Mouse (Mus musculus) limb, embryonic 10.5 days (tissue): ENCODE measurements at regions not wholly inside any gene's neighbourhood (a gene's known extent, or its start where the extent isn't known, plus 50 kb on each side); places are given as distances from the start of the nearest gene placed in this dataset.

Experiments
- DNase-seq: peaks from one replicate; pipeline ENCODE4 v3.0.0-alpha.2; 2017; ENCODE audit warnings: low spot score
- H3K27ac ChIP-seq: fragments of 300-500 bp; sonication (generic); 2 replicates; pipeline ENCODE4 v1.5.1; 2016; ENCODE audit warnings: mild to moderate bottlenecking
- H3K27me3 ChIP-seq: fragments of 300-500 bp; sonication (generic); 2 replicates; pipeline ENCODE4 v1.6.1; 2016; ENCODE audit warnings: low read depth, mild to moderate bottlenecking; ENCODE audit not compliant: poor library complexity, severe bottlenecking
- H3K36me3 ChIP-seq: fragments of 300-500 bp; sonication (generic); 2 replicates; pipeline ENCODE4 v1.6.1; 2016; ENCODE audit warnings: mild to moderate bottlenecking, moderate library complexity
- H3K4me1 ChIP-seq: fragments of 300-500 bp; sonication (generic); 2 replicates; pipeline ENCODE4 v1.6.1; 2016
- H3K4me3 ChIP-seq: fragments of 300-500 bp; sonication (generic); 2 replicates; pipeline ENCODE4 v1.5.1; 2016; ENCODE audit warnings: mild to moderate bottlenecking, moderate library complexity
- H3K9me3 ChIP-seq: fragments of 300-500 bp; sonication (generic); replicated peaks from 2 replicates; pipeline ENCODE4 v1.6.1; 2016; ENCODE audit warnings: mild to moderate bottlenecking
- WGBS: fragments of 180-500 bp; shearing (Covaris S2); methylation state at CpG from one replicate; pipeline ENCODE4 v1.1.7; 2016; 5-methylcytosine and 5-hydroxymethylcytosine counted together

- 19% methylated on average over 3 of the region's 3 CpGs for WGBS
- no peaks in the 10 kb centered on the region for H3K27me3 ChIP-seq
- peak; percentile 38 for DNase-seq
- H3K27ac ChIP-seq = no peak overlapping the region
- no peaks in the 10 kb centered on the region for H3K36me3 ChIP-seq
- H3K9me3 ChIP-seq = no peaks in the 10 kb centered on the region
- no peak overlapping the region for H3K4me3 ChIP-seq
- peaks cover 6% of the 10 kb centered on the region; the same call in 1 of the 2 replicates for H3K4me1 ChIP-seq
Measured at GRCm38 (mm10) chr7:93795210-93795609, 715.5 kb downstream of the Fam181b start.

- DNase-seq = no peak
- H3K27me3 ChIP-seq = no peaks in the 10 kb centered on the region
- H3K36me3 ChIP-seq = no peaks in the 10 kb centered on the region
- no peaks in the 10 kb centered on the region for H3K4me1 ChIP-seq
- WGBS = 86% methylated on average over 3 of the region's 3 CpGs
- H3K27ac ChIP-seq = no peak overlapping the region
- H3K9me3 ChIP-seq = no peaks in the 10 kb centered on the region
- no peak overlapping the region for H3K4me3 ChIP-seq
Measured at GRCm38 (mm10) chr7:93835697-93836096, 756.0 kb downstream of the Fam181b start.

GRCm38 (mm10) chr7:93836169-93836568 is 756.5 kb downstream of the Fam181b start:
- H3K9me3 ChIP-seq = no peaks in the 10 kb centered on the region
- no peak overlapping the region for H3K4me3 ChIP-seq
- no peaks in the 10 kb centered on the region for H3K36me3 ChIP-seq
- no peaks in the 10 kb centered on the region for H3K27me3 ChIP-seq
- 60% methylated on average over 2 of the region's 2 CpGs for WGBS
- no peak for DNase-seq
- no peaks in the 10 kb centered on the region for H3K4me1 ChIP-seq
- H3K27ac ChIP-seq = no peak overlapping the region

- Histone ChIP-seq H3K9me3 (no peaks in the 10 kb centered on the region), H3K36me3 (no peaks in the 10 kb centered on the region), H3K4me3 (no peak overlapping the region), H3K4me1 (no peaks in the 10 kb centered on the region), H3K27me3 (no peaks in the 10 kb centered on the region), H3K27ac (no peak overlapping the region)
- DNase-seq = no peak
- 85% methylated on average over 6 of the region's 6 CpGs for WGBS
Measured at GRCm38 (mm10) chr7:93855025-93855424, 775.4 kb downstream of the Fam181b start.

GRCm38 (mm10) chr7:93893701-93894100 is 814.0 kb downstream of the Fam181b start:
- Histone ChIP-seq H3K36me3 (no peaks in the 10 kb centered on the region), H3K27me3 (no peaks in the 10 kb centered on the region), H3K4me1 (no peaks in the 10 kb centered on the region), H3K27ac (no peak overlapping the region), H3K9me3 (no peaks in the 10 kb centered on the region), H3K4me3 (no peak overlapping the region)
- no peak for DNase-seq
- WGBS = 95% methylated on average over 1 of the region's 1 CpGs

GRCm38 (mm10) chr7:93896921-93897320 is 817.3 kb downstream of the Fam181b start:
- Histone ChIP-seq H3K4me1 (no peaks in the 10 kb centered on the region), H3K4me3 (no peak overlapping the region), H3K36me3 (no peaks in the 10 kb centered on the region), H3K27me3 (no peaks in the 10 kb centered on the region), H3K9me3 (no peaks in the 10 kb centered on the region), H3K27ac (no peak overlapping the region)
- no peak for DNase-seq

- no peak for DNase-seq
- Histone ChIP-seq H3K4me3 (no peak overlapping the region), H3K4me1 (no peaks in the 10 kb centered on the region), H3K36me3 (no peaks in the 10 kb centered on the region), H3K27me3 (no peaks in the 10 kb centered on the region), H3K27ac (no peak overlapping the region), H3K9me3 (no peaks in the 10 kb centered on the region)
- WGBS = 85% methylated on average over 2 of the region's 2 CpGs
Measured at GRCm38 (mm10) chr7:93902770-93903169, 823.1 kb downstream of the Fam181b start.

GRCm38 (mm10) chr7:93936925-93937324 is 857.3 kb downstream of the Fam181b start:
- Histone ChIP-seq H3K27ac (no peak overlapping the region), H3K4me3 (no peak overlapping the region), H3K36me3 (no peaks in the 10 kb centered on the region), H3K4me1 (no peaks in the 10 kb centered on the region), H3K9me3 (no peaks in the 10 kb centered on the region), H3K27me3 (no peaks in the 10 kb centered on the region)
- whole genome bisulfite sequencing = 85% methylated on average over 3 of the region's 3 CpGs
- no peak for DNase-seq

GRCm38 (mm10) chr7:93982103-93982502 is 902.4 kb downstream of the Fam181b start:
- DNase-seq = no peak
- Histone ChIP-seq H3K4me1 (no peaks in the 10 kb centered on the region), H3K9me3 (no peaks in the 10 kb centered on the region), H3K27me3 (no peaks in the 10 kb centered on the region), H3K27ac (no peak overlapping the region), H3K36me3 (no peaks in the 10 kb centered on the region), H3K4me3 (no peak overlapping the region)
- 75% methylated on average over 3 of the region's 3 CpGs for WGBS

GRCm38 (mm10) chr7:94002780-94003179 is 923.1 kb downstream of the Fam181b start:
- no peak for DNase-seq
- Histone ChIP-seq H3K9me3 (no peaks in the 10 kb centered on the region), H3K27me3 (no peaks in the 10 kb centered on the region), H3K36me3 (no peaks in the 10 kb centered on the region), H3K4me3 (no peak overlapping the region), H3K4me1 (no peaks in the 10 kb centered on the region), H3K27ac (no peak overlapping the region)
- WGBS = 85% methylated on average over 1 of the region's 1 CpGs

GRCm38 (mm10) chr7:94042466-94043030 is 962.9 kb downstream of the Fam181b start:
- Histone ChIP-seq H3K9me3 (no peaks in the 10 kb centered on the region), H3K27me3 (no peaks in the 10 kb centered on the region), H3K36me3 (no peaks in the 10 kb centered on the region), H3K4me3 (no peak overlapping the region), H3K27ac (no peak overlapping the region), H3K4me1 (peaks cover 3% of the 10 kb centered on the region)
- DNase-seq = peak; percentile 33
- 25% methylated on average over 11 of the region's 11 CpGs for WGBS

GRCm38 (mm10) chr7:94045428-94045827 is 965.8 kb downstream of the Fam181b start:
- Histone ChIP-seq H3K27me3 (no peaks in the 10 kb centered on the region), H3K27ac (no peak overlapping the region), H3K9me3 (no peaks in the 10 kb centered on the region), H3K36me3 (no peaks in the 10 kb centered on the region), H3K4me1 (peaks cover 3% of the 10 kb centered on the region), H3K4me3 (no peak overlapping the region)
- 77% methylated on average over 2 of the region's 2 CpGs for WGBS
- no peak for DNase-seq

- Histone ChIP-seq H3K27ac (no peak overlapping the region), H3K4me1 (peaks cover 3% of the 10 kb centered on the region), H3K36me3 (no peaks in the 10 kb centered on the region), H3K9me3 (no peaks in the 10 kb centered on the region), H3K4me3 (no peak overlapping the region), H3K27me3 (no peaks in the 10 kb centered on the region)
- WGBS = 38% methylated on average over 1 of the region's 1 CpGs
- DNase-seq = no peak
Measured at GRCm38 (mm10) chr7:94046029-94046428, 966.4 kb downstream of the Fam181b start.

- 86% methylated on average over 3 of the region's 3 CpGs for WGBS
- H3K4me1 ChIP-seq = no peaks in the 10 kb centered on the region
- H3K36me3 ChIP-seq = no peaks in the 10 kb centered on the region
- no peak for DNase-seq
- H3K4me3 ChIP-seq = no peak overlapping the region
- H3K27me3 ChIP-seq = no peaks in the 10 kb centered on the region
- H3K9me3 ChIP-seq = no peaks in the 10 kb centered on the region
- no peak overlapping the region for H3K27ac ChIP-seq
Measured at GRCm38 (mm10) chr7:94061814-94062545, 982.3 kb downstream of the Fam181b start.
